Mouse (Mus musculus) small intestine, adult 2 months (tissue): Measurements from ENCODE around the gene Pla2g12b. TPM values are rescaled to one million over a fixed set of nuclear protein-coding genes. Genes with fewer than 3 reads are reported as not detected.
A peak's percentile ranks its signal among the peaks of the same experiment; 100 is the strongest.
"Not testable (repeated sequence)": the region's sequence is repeated elsewhere in the genome, so short reads cannot be mapped to it uniquely, and the experiment has no call there.

ENCODE experiments used
- H3K27ac ChIP-seq: fragments of 200-500 bp; 2 replicates; pipeline ENCODE4 v1.5.1; 2012; ENCODE audit warnings: low read depth, low read length, control low read depth, inconsistent platforms; ENCODE audit not compliant: insufficient read depth
- H3K27me3 ChIP-seq: fragments of 200-500 bp; 2 replicates; pipeline ENCODE4 v1.6.1; 2012; ENCODE audit warnings: mild to moderate bottlenecking, moderate library complexity, low read length, inconsistent platforms; ENCODE audit not compliant: control insufficient read depth, insufficient read depth
- H3K36me3 ChIP-seq: fragments of 200-500 bp; 2 replicates; pipeline ENCODE4 v1.6.1; 2012; ENCODE audit warnings: mild to moderate bottlenecking, low read length, control low read depth, inconsistent platforms; ENCODE audit not compliant: control insufficient read depth, insufficient read depth
- H3K4me1 ChIP-seq: fragments of 200-500 bp; 2 replicates; pipeline ENCODE4 v1.6.1; 2012; ENCODE audit warnings: low read length, inconsistent platforms, mixed read lengths; ENCODE audit not compliant: control insufficient read depth, insufficient read depth, insufficient read length
- H3K4me3 ChIP-seq: fragments of 200-500 bp; 2 replicates; pipeline ENCODE4 v1.5.1; 2012; ENCODE audit warnings: low read depth, mild to moderate bottlenecking, control low read depth, inconsistent platforms, low read length, moderate library complexity
- CTCF ChIP-seq: fragments of 200-500 bp; IDR thresholded peaks from 2 replicates; pipeline ENCODE4 v1.5.1; 2012; ENCODE audit warnings: low read depth, mild to moderate bottlenecking, control low read depth, inconsistent platforms, low read length, moderate library complexity, mixed read lengths; ENCODE audit not compliant: insufficient replicate concordance, insufficient read length; ENCODE audit errors: extremely low read depth
- POLR2A ChIP-seq: fragments of 200-500 bp; IDR thresholded peaks from 2 replicates; pipeline ENCODE4 v1.6.1; 2012; ENCODE audit warnings: low read depth, mild to moderate bottlenecking, control low read depth, inconsistent platforms, low read length, moderate library complexity
- WGBS: fragments of 180-500 bp; shearing (Covaris S2); methylation state at CpG from one replicate; pipeline ENCODE4 v1.1.7; 2018; 5-methylcytosine and 5-hydroxymethylcytosine counted together
- polyA plus RNA-seq: library from polyadenylated mRNA; depleted of rRNA; stranded (reverse); fragments of >200 nt; gene quantifications from 2 replicates; pipeline ENCODE4 v1.2.3, GENCODE M21; 2012

The Pla2g12b gene
- polyA plus RNA-seq, 1 experiment: 92.7 TPM

DNA sequence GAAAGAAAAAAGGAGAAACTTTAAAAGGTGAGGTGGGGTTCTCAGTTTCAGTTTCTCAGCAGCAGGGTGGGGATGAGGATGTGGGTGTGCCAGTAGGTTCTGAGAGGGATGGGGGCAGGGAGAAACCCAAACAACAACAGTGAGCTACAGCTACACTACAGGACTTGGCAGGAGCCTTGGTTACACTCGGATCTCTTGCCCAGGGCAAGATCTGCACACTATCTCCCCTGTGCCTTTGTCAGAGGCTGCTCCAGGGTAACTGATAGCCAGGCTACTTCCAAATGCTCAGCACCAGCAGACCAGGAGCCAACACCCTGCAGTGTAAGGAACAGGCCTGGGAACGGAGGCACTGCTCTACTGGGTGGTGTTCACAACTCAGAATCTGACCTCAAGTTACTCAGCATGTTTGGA, 23.0 kb upstream of the Pla2g12b start:
- no peak overlapping the region for H3K27ac ChIP-seq
- TF ChIP-seq POLR2A: no peak
- no peak for TF ChIP-seq CTCF
- H3K4me1 ChIP-seq: no peaks in the 10 kb centered on the region; the same call in 1 of the 2 replicates
- no peaks in the 10 kb centered on the region for H3K27me3 ChIP-seq
- WGBS: 51% methylated on average over 2 of the region's 2 CpGs
- H3K4me3 ChIP-seq: no peak overlapping the region
- H3K36me3 ChIP-seq: no peaks in the 10 kb centered on the region

DNA sequence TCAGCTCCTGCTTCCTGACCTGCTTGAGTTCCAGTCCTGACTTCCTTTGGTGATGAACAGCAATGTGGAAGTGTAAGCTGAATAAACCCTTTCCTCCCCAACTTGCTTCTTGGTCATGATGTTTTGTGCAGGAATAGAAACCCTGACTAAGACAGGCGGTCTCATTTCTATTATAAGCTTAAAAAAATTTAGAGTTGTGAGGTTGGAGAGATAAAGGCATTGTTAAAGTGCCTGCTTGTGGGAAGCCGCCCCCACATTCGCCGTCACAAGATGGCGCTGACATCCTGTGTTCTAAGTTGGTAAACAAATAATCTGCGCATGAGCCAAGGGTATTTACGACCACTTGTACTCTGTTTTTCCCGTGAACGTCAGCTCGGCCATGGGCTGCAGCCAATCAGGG, 21.9 kb upstream of the Pla2g12b start:
- not testable (repeated sequence) for H3K27me3 ChIP-seq, H3K36me3 ChIP-seq, H3K4me1 ChIP-seq, H3K4me3 ChIP-seq, H3K27ac ChIP-seq
- 77% methylated on average over 6 of the region's 10 CpGs for WGBS

DNA sequence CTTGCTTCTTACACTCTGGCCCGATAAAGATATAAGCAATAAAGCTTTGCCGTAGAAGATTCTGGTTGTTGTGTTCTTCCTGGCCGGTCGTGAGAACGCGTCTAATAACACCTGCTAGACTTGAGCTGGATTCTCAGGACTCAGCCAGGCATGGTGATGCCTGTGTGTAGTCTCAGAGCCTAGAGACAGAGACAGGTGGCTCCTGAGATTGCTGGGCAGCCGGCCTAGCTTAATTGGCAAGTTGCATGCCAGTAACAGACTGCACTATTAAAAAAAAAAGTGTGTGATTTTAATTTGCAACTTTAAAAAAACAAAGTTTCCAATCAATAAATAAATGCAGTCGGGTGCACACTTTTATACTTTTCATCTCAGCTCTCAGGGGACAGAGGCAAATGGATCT, 16.5 kb upstream of the Pla2g12b start:
- H3K36me3 ChIP-seq: no peaks in the 10 kb centered on the region
- no peak overlapping the region for H3K4me3 ChIP-seq
- H3K4me1 ChIP-seq: peaks cover 2% of the 10 kb centered on the region
- WGBS: 78% methylated on average over 8 of the region's 8 CpGs
- H3K27me3 ChIP-seq: no peaks in the 10 kb centered on the region
- H3K27ac ChIP-seq: no peak overlapping the region
- TF ChIP-seq POLR2A (no peak), CTCF (no peak)

DNA sequence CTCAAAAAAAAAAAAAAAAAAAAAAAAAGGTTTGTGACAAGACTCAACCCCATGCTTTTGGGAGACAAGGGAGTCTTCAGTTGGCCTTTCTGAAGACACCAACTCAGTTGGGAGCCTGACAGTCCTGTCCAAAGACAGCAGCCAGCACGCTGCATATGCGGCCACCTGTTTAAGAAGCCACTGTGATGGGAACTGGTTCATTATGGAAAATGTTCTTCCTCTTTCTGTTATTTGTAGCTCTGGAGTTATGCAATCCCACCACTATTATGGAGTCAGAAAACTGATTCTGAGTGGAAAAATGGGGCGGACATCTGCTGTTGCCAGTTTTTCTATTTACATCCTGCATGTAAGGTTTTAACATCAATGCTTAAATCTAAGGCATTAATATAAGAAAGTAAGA, 13.8 kb upstream of the Pla2g12b start:
- WGBS: 96% methylated on average over 3 of the region's 3 CpGs
- Histone ChIP-seq H3K27ac (no peak overlapping the region), H3K4me3 (no peak overlapping the region), H3K36me3 (no peaks in the 10 kb centered on the region), H3K4me1 (peaks cover 4% of the 10 kb centered on the region), H3K27me3 (no peaks in the 10 kb centered on the region)
- TF ChIP-seq POLR2A (no peak), CTCF (no peak)

DNA sequence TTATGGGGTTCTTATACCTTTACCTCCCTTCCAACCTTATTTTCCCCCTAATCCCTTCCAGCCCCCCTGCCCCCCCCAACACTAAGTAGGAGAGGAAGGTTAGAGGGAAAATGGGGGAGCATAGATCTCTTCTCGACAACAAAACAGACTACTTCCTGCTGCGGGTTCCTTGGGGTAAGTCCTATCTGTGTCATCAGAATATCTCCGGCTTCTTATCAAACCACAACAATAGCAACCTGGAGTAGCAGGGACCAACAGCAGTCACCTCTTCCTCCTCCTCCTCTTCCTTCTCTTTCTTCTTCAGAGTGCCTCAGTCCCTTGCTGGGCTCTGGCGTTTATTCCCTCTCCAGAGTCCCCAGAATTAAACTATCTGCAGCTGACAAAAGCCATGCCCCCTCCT, 11.6 kb upstream of the Pla2g12b start:
- Histone ChIP-seq H3K27me3 (no peaks in the 10 kb centered on the region), H3K4me1 (peaks cover 4% of the 10 kb centered on the region), H3K4me3 (no peak overlapping the region), H3K36me3 (no peaks in the 10 kb centered on the region), H3K27ac (no peak overlapping the region)
- TF ChIP-seq POLR2A (no peak), CTCF (no peak)
- 6% methylated on average over 4 of the region's 4 CpGs for WGBS

DNA sequence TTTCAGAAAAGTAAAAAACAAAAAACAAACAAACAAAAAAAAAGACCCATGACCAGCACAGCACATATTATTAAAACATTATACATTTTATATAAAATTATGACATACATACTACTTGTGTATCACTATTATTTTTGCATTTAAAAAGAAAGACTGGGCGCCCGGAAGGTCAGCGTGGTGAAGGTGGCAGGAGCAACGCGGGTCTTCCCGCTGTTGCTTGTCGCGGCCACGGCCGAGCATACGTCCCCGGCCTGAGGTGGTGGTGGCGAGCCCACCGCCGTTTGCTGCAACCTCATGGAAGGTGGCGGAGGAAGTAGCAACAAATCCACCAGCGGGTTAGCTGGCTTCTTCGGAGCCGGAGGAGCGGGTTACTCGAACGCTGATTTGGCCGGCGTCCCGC, 8.0 kb upstream of the Pla2g12b start, which contains the start of gene Gm10273:
Gene Gm10273 (plus strand): TSS at position 172 of the 400 bp plus-strand sequence.
- H3K36me3 ChIP-seq, H3K4me1 ChIP-seq, H3K27ac ChIP-seq, H3K27me3 ChIP-seq, H3K4me3 ChIP-seq: not testable (repeated sequence)
- WGBS: 95% methylated on average over 13 of the region's 25 CpGs

DNA sequence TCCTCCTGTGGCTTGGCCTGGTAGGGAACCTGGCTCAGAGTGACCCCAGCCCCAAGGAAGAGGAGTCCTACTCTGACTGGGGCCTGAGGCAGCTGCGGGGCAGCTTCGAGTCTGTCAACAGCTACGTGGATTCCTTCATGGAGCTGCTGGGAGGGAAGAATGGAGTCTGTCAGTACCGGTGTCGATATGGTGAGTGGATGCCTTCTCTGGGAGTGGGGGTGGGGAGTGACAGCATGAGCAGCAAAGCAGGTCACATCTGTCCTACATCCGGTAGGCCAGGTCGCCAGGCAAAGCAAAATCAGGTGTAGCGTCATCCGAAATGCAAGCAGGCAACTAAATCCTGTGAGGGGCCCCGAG, 311 bp downstream of the Pla2g12b start:
- Histone ChIP-seq H3K36me3 (peaks cover 3% of the 10 kb centered on the region; the same call in 1 of the 2 replicates), H3K4me3 (peak overlapping the region; percentile 77), H3K27ac (peak overlapping the region; percentile 89), H3K4me1 (peaks cover 4% of the 10 kb centered on the region), H3K27me3 (no peaks in the 10 kb centered on the region)
- TF ChIP-seq POLR2A (no peak), CTCF (no peak)
- WGBS: 38% methylated on average over 10 of the region's 10 CpGs

DNA sequence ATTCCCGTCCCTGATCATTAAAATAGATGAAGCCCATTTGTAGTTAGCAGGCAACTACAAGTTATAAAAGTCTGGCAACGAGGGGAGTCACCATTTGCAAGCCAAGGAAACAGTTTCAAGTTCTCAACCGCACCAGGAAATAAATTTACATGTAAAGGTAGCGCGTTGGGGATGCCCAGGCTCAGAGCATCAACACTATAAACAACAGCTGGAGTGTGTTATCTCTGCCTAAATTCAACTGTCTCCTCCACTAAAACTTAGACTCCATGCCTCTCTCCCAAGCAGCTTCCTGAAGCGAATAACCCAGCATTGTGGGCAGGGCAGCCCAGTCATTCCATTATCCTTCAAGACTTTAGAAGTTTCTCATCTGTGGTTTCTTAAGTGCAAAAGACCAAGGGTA, 5.0 kb downstream of the Pla2g12b start:
- WGBS: 33% methylated on average over 6 of the region's 6 CpGs

More for the DNA sequence above, 5.0 kb downstream of the Pla2g12b start:
- Histone ChIP-seq H3K27ac (no peak overlapping the region), H3K36me3 (peaks cover 9% of the 10 kb centered on the region), H3K4me1 (peaks cover 4% of the 10 kb centered on the region), H3K4me3 (no peak overlapping the region), H3K27me3 (no peaks in the 10 kb centered on the region)
- TF ChIP-seq POLR2A: no peak
- no peak for TF ChIP-seq CTCF
